ENCODE assay signal across 8 mouse cellular contexts in the genomic region with DNA sequence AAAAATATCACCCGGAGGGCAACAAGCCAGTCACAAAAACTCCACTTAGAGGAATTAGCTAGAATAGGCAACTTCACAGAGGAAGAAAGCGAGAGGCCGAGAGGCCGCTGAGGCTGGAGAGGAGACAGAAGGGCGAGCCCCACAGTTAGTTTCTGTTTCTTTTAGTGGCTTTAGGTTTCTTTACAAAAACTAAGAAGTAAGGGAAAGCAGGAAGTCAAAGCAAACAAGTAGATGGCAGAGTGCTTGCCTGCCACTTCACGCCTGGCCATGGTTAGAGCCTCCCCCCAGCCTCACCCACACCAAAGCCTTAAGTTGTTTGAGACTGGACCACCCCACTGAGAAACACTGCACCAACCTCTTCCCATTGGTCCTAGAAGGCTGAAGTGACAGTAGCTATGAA.
DNase-seq lines count a peak whose midpoint lies in the region; ATAC-seq lines count a peak whose summit lies in the region.

No protein-coding gene starts in this region.

- no peak for ATAC-seq in neural tube, embryonic 13.5 days (ENCODE audit: low read depth)
- no peak for ATAC-seq in midbrain, embryonic 11.5 days (ENCODE audit: low FRiP score)

- no peaks in the 10 kb centered on the region for H3K27me3 ChIP-seq in neural tube, embryonic 13.5 days
- no peaks in the 10 kb centered on the region for H3K27me3 ChIP-seq in midbrain, embryonic 11.5 days (ENCODE audit: control insufficient read depth, insufficient read depth, low read length)

- H3K9ac ChIP-seq in neural tube, embryonic 13.5 days, result no peak overlapping the region
- H3K9ac ChIP-seq in midbrain, embryonic 11.5 days (ENCODE audit: low read length), result no peak overlapping the region

- peaks cover 52% of the 10 kb centered on the region for H3K4me1 ChIP-seq in neural tube, embryonic 13.5 days (replicated peaks)
- H3K4me1 ChIP-seq in midbrain, embryonic 11.5 days (ENCODE audit: control insufficient read depth, insufficient read depth, low read length), result peaks cover 10% of the 10 kb centered on the region

- H3K4me3 ChIP-seq in neural tube, embryonic 13.5 days, result no peak overlapping the region
- H3K4me3 ChIP-seq in midbrain, embryonic 11.5 days (ENCODE audit: low read depth, low read length), result no peak overlapping the region

- 64% methylated on average over 6 of the region's 6 CpGs for WGBS in neural tube, embryonic 13.5 days
- WGBS in midbrain, embryonic 11.5 days, result 78% methylated on average over 6 of the region's 6 CpGs

- H3K36me3 ChIP-seq in neural tube, embryonic 13.5 days, result no peaks in the 10 kb centered on the region
- no peaks in the 10 kb centered on the region for H3K36me3 ChIP-seq in midbrain, embryonic 11.5 days (ENCODE audit: control insufficient read depth, insufficient read depth, low read length)

- 0 out of 2 replicates have a peak overlapping the region, but pooled peaks have one; percentile 38 for H3K27ac ChIP-seq in neural tube, embryonic 13.5 days (replicated peaks)
- no peak overlapping the region for H3K27ac ChIP-seq in midbrain, embryonic 11.5 days (ENCODE audit: low read depth, low read length)

- DNase-seq in gastrocnemius, postnatal 25 days, result peak; percentile 35
- DNase-seq in gastrocnemius, adult 8-10 months (ENCODE audit: low spot score in 2 of 2), result no peak
- DNase-seq in neural tube, embryonic 10.5 days (ENCODE audit: extremely low spot score, low spot score), result no peak
- DNase-seq in lung, postnatal 36 days, result peak; percentile 64
- peak; percentile 47 to 61 for DNase-seq in thymus, postnatal 36 days
- DNase-seq in midbrain, embryonic 11.5 days (ENCODE audit: low spot score, missing footprints), result no peak
- no peak for DNase-seq in cerebellum, postnatal 25 days

- H3K9me3 ChIP-seq in neural tube, embryonic 13.5 days, result no peaks in the 10 kb centered on the region
- no peaks in the 10 kb centered on the region for H3K9me3 ChIP-seq in midbrain, embryonic 11.5 days (ENCODE audit: control insufficient read depth, low read length)

- H3K4me2 ChIP-seq in neural tube, embryonic 13.5 days, result no peak overlapping the region
- no peak overlapping the region for H3K4me2 ChIP-seq in midbrain, embryonic 11.5 days

Comparison
In these comparisons a context has a peak if more than half of its experiments do, and no peak if none do; other contexts are left out.
1. DNase-seq: peak in gastrocnemius, postnatal 25 days (single experiment), lung, postnatal 36 days (single experiment) and thymus, postnatal 36 days (2 of 2); none in gastrocnemius, adult 8-10 months (0 of 2), neural tube, embryonic 10.5 days (single experiment), midbrain, embryonic 11.5 days (single experiment) and cerebellum, postnatal 25 days (0 of 2).